Mouse (Mus musculus): ENCODE results near the gene Trim43a. TPM values are rescaled to one million over a fixed set of nuclear protein-coding genes. Genes with fewer than 3 reads are reported as not detected.
"Not testable (repeated sequence)": the region's sequence is repeated elsewhere in the genome, so short reads cannot be mapped to it uniquely, and the experiment has no call there.

The Trim43a gene
- polyA plus RNA-seq, 1 experiment from 2014 or later, result 0.45 TPM

- H3K9ac ChIP-seq, result no peak overlapping the region
- H3K4me2 ChIP-seq, result no peak overlapping the region
- peaks cover 7% of the 10 kb centered on the region; the same call in 1 of the 2 replicates for H3K9me3 ChIP-seq (replicated peaks)
- no peaks in the 10 kb centered on the region for H3K27me3 ChIP-seq (replicated peaks)
- H3K36me3 ChIP-seq, result peaks cover 53% of the 10 kb centered on the region
- ATAC-seq (ENCODE audit: insufficient number of reproducible peaks, low FRiP score), result no peak
- H3K4me1 ChIP-seq (replicated peaks), result no peaks in the 10 kb centered on the region
- no peak overlapping the region for H3K27ac ChIP-seq (ENCODE audit: poor library complexity, severe bottlenecking)
- no peak overlapping the region for H3K4me3 ChIP-seq
- WGBS, result 78% methylated on average over 4 of the region's 4 CpGs
These were observed 22.5 kb upstream of the Trim43a start for GRCm38 (mm10) chr9:88558146-88558545.

GRCm38 (mm10) chr9:88561476-88561875, 19.2 kb upstream of the Trim43a start:
- WGBS, result 91% methylated on average over 2 of the region's 2 CpGs
- not testable (repeated sequence) for H3K27me3 ChIP-seq (replicated peaks); H3K27ac ChIP-seq (ENCODE audit: poor library complexity, severe bottlenecking); ATAC-seq (ENCODE audit: insufficient number of reproducible peaks, low FRiP score); H3K4me2 ChIP-seq; H3K9me3 ChIP-seq (replicated peaks); H3K4me3 ChIP-seq; H3K9ac ChIP-seq; H3K4me1 ChIP-seq (replicated peaks)
- peaks cover 58% of the 10 kb centered on the region for H3K36me3 ChIP-seq

GRCm38 (mm10) chr9:88570471-88570870, 10.2 kb upstream of the Trim43a start:
- H3K27me3 ChIP-seq (replicated peaks); H3K4me1 ChIP-seq (replicated peaks); H3K27ac ChIP-seq (ENCODE audit: poor library complexity, severe bottlenecking); H3K4me2 ChIP-seq; ATAC-seq (ENCODE audit: insufficient number of reproducible peaks, low FRiP score); H3K4me3 ChIP-seq; H3K9ac ChIP-seq: not testable (repeated sequence)
- 96% methylated on average over 3 of the region's 3 CpGs for WGBS
- H3K36me3 ChIP-seq, result peaks cover 42% of the 10 kb centered on the region
- H3K9me3 ChIP-seq (replicated peaks), result peaks cover 27% of the 10 kb centered on the region

- H3K9me3 ChIP-seq (replicated peaks); H3K4me1 ChIP-seq (replicated peaks); H3K9ac ChIP-seq; H3K36me3 ChIP-seq; H3K27me3 ChIP-seq (replicated peaks); H3K4me3 ChIP-seq; H3K27ac ChIP-seq (ENCODE audit: poor library complexity, severe bottlenecking); H3K4me2 ChIP-seq; ATAC-seq (ENCODE audit: insufficient number of reproducible peaks, low FRiP score): not testable (repeated sequence)
- WGBS, result 78% methylated on average over 6 of the region's 6 CpGs
These were observed 13.0 kb downstream of the Trim43a start for GRCm38 (mm10) chr9:88593708-88594107.

GRCm38 (mm10) chr9:88599206-88600162, 18.8 kb downstream of the Trim43a start:
- H3K27me3 ChIP-seq (replicated peaks); H3K9me3 ChIP-seq (replicated peaks); H3K4me1 ChIP-seq (replicated peaks); H3K36me3 ChIP-seq: not testable (repeated sequence)
- WGBS, result 1% methylated on average over 48 of the region's 50 CpGs
- Histone ChIP-seq H3K4me2 (peak overlapping the region; percentile 72), H3K9ac (peak overlapping the region; percentile 60; the same call in 1 of the 2 replicates), H3K4me3 (peak overlapping the region; percentile 49), H3K27ac (ENCODE audit: poor library complexity, severe bottlenecking) (0 out of 2 replicates have a peak overlapping the region, but pooled peaks have one; percentile 54)
- peak; percentile 98 for ATAC-seq (ENCODE audit: insufficient number of reproducible peaks, low FRiP score)

- 75% methylated on average over 16 of the region's 20 CpGs for WGBS
- not testable (repeated sequence) for H3K27ac ChIP-seq (ENCODE audit: poor library complexity, severe bottlenecking); H3K4me1 ChIP-seq (replicated peaks); H3K9me3 ChIP-seq (replicated peaks); H3K4me2 ChIP-seq; H3K9ac ChIP-seq; ATAC-seq (ENCODE audit: insufficient number of reproducible peaks, low FRiP score); H3K36me3 ChIP-seq; H3K4me3 ChIP-seq; H3K27me3 ChIP-seq (replicated peaks)
These were observed 45.3 kb downstream of the Trim43a start for GRCm38 (mm10) chr9:88625803-88626514.

GRCm38 (mm10) chr9:88638125-88638524, 57.4 kb downstream of the Trim43a start:
- H3K27ac ChIP-seq (ENCODE audit: poor library complexity, severe bottlenecking); H3K4me3 ChIP-seq; ATAC-seq (ENCODE audit: insufficient number of reproducible peaks, low FRiP score); H3K4me2 ChIP-seq; H3K36me3 ChIP-seq; H3K9ac ChIP-seq; H3K9me3 ChIP-seq (replicated peaks); H3K4me1 ChIP-seq (replicated peaks); H3K27me3 ChIP-seq (replicated peaks): not testable (repeated sequence)
- WGBS, result 66% methylated on average over 1 of the region's 1 CpGs

Other genes with a start within 250 kb of the Trim43a start
- gene Snx14, start 141.9 kb upstream of the Trim43a start, polyA plus RNA-seq (2016; fragmentation: Nextera tagmentation; extraction: Ambion mirVana), result 32.2 and 33.5 TPM in 2 replicates
- gene Gm20537, start 124.3 kb upstream of the Trim43a start, polyA plus RNA-seq (2016; fragmentation: Nextera tagmentation; extraction: Ambion mirVana), result 0.98 TPM in 1 of 2 replicates, not detected in the other
- 67.7 and 74.2 TPM in 2 replicates for gene Syncrip, start 98.3 kb upstream of the Trim43a start, polyA plus RNA-seq (2016; fragmentation: Nextera tagmentation; extraction: Ambion mirVana)
- 5.9 and 6.9 TPM in 2 replicates for gene Zfp949, start 32.9 kb upstream of the Trim43a start, polyA plus RNA-seq (2016; fragmentation: Nextera tagmentation; extraction: Ambion mirVana)
- gene Mthfsl, start 139.4 kb downstream of the Trim43a start, polyA plus RNA-seq (2016; fragmentation: Nextera tagmentation; extraction: Ambion mirVana), result 25.7 and 27.6 TPM in 2 replicates
- gene Bcl2a1d, start 151.0 kb downstream of the Trim43a start, polyA plus RNA-seq (2016; fragmentation: Nextera tagmentation; extraction: Ambion mirVana), result 0.23 TPM in 1 of 2 replicates, not detected in the other